In genomic region chr13:51651408-51652064, GRCm38 (mm10) we compare ENCODE assay signal across 7 mouse cellular contexts. TPM values are rescaled to one million over a fixed set of nuclear protein-coding genes. Genes with fewer than 3 reads are reported as not detected.
DNase-seq lines count a peak whose midpoint lies in the region; ATAC-seq and TF ChIP-seq lines count a peak whose summit lies in the region.

Gene Secisbp2 (plus strand): TSS chr13:51651697.

- peak within 1 kb of the TSS; percentile 83 for H3K27ac ChIP-seq in embryonic facial prominence, embryonic 12.5 days
- H3K27ac ChIP-seq in kidney, adult 2 months (ENCODE audit: insufficient read depth, low read depth, low read length), result peak within 1 kb of the TSS; percentile 87
- H3K27ac ChIP-seq in limb, embryonic 12.5 days, result peak within 1 kb of the TSS; percentile 86
- H3K27ac ChIP-seq in midbrain, embryonic 15.5 days, result peak within 1 kb of the TSS; percentile 93
- H3K27ac ChIP-seq in spleen, adult 2 months (ENCODE audit: insufficient read depth, low read length), result peak within 1 kb of the TSS; percentile 95

- H3K36me3 ChIP-seq in embryonic facial prominence, embryonic 12.5 days, result peaks cover 36% of the 10 kb centered on the region
- H3K36me3 ChIP-seq in kidney, adult 2 months (ENCODE audit: control insufficient read depth, insufficient read depth, low read length), result 0 out of 2 replicates have a peak, but pooled peaks cover 2% of the 10 kb centered on the region
- H3K36me3 ChIP-seq in limb, embryonic 12.5 days, result peaks cover 51% of the 10 kb centered on the region
- peaks cover 7% of the 10 kb centered on the region; the same call in 1 of the 2 replicates for H3K36me3 ChIP-seq in midbrain, embryonic 15.5 days (replicated peaks)
- H3K36me3 ChIP-seq in spleen, adult 2 months (ENCODE audit: control insufficient read depth, insufficient read depth, low read length), result peaks cover 26% of the 10 kb centered on the region

- TF ChIP-seq POLR2A in kidney, adult 2 months (IDR thresholded peaks at IDR 0.05; ENCODE audit: low read depth, low read length), result no peak
- TF ChIP-seq POLR2A in spleen, adult 2 months (IDR thresholded peaks at IDR 0.05; ENCODE audit: low read depth, low read length), result peak; percentile 72

- ATAC-seq in embryonic facial prominence, embryonic 12.5 days (ENCODE audit: insufficient number of reproducible peaks, insufficient read depth, low FRiP score, low TSS enrichment), result peak; percentile 85
- peak; percentile 85 for ATAC-seq in limb, embryonic 12.5 days (ENCODE audit: insufficient number of reproducible peaks, insufficient read depth, low FRiP score, low TSS enrichment, low read depth)
- ATAC-seq in midbrain, embryonic 15.5 days (replicated peaks), result peak; percentile 98

- no peaks in the 10 kb centered on the region for H3K27me3 ChIP-seq in embryonic facial prominence, embryonic 12.5 days
- H3K27me3 ChIP-seq in kidney, adult 2 months (replicated peaks; ENCODE audit: control insufficient read depth, insufficient read depth, low read length), result no peaks in the 10 kb centered on the region
- H3K27me3 ChIP-seq in limb, embryonic 12.5 days, result no peaks in the 10 kb centered on the region
- H3K27me3 ChIP-seq in midbrain, embryonic 15.5 days (replicated peaks), result no peaks in the 10 kb centered on the region
- H3K27me3 ChIP-seq in spleen, adult 2 months (ENCODE audit: control insufficient read depth, insufficient read depth, low read length), result no peaks in the 10 kb centered on the region

- under 1% methylated on average over 69 of the region's 69 CpGs for WGBS in embryonic facial prominence, embryonic 12.5 days
- WGBS in kidney, adult 2 months, result under 1% methylated on average over 69 of the region's 69 CpGs
- WGBS in limb, embryonic 12.5 days, result under 1% methylated on average over 67 of the region's 69 CpGs
- WGBS in midbrain, embryonic 15.5 days, result under 1% methylated on average over 69 of the region's 69 CpGs
- WGBS in spleen, adult 2 months, result under 1% methylated on average over 67 of the region's 69 CpGs

- peaks cover 28% of the 10 kb centered on the region for H3K4me1 ChIP-seq in embryonic facial prominence, embryonic 12.5 days
- peaks cover 18% of the 10 kb centered on the region for H3K4me1 ChIP-seq in kidney, adult 2 months (ENCODE audit: control insufficient read depth, insufficient read depth, low read length)
- H3K4me1 ChIP-seq in limb, embryonic 12.5 days (replicated peaks), result peaks cover 28% of the 10 kb centered on the region
- peaks cover 15% of the 10 kb centered on the region for H3K4me1 ChIP-seq in midbrain, embryonic 15.5 days
- H3K4me1 ChIP-seq in spleen, adult 2 months (ENCODE audit: control insufficient read depth, insufficient read depth, insufficient read length), result peaks cover 8% of the 10 kb centered on the region; the same call in 1 of the 2 replicates

- no peaks in the 10 kb centered on the region for H3K9me3 ChIP-seq in embryonic facial prominence, embryonic 12.5 days
- H3K9me3 ChIP-seq in limb, embryonic 12.5 days, result no peaks in the 10 kb centered on the region
- no peaks in the 10 kb centered on the region for H3K9me3 ChIP-seq in midbrain, embryonic 15.5 days

- peak within 1 kb of the TSS; percentile 82 for H3K4me2 ChIP-seq in embryonic facial prominence, embryonic 12.5 days (replicated peaks)
- peak within 1 kb of the TSS; percentile 75 for H3K4me2 ChIP-seq in limb, embryonic 12.5 days
- H3K4me2 ChIP-seq in midbrain, embryonic 15.5 days, result peak within 1 kb of the TSS; percentile 95

- peak; percentile 79 for TF ChIP-seq CTCF in kidney, adult 2 months (conservative IDR thresholded peaks at IDR 0.05; ENCODE audit: insufficient read depth, insufficient read length, low read depth, low read length)
- TF ChIP-seq CTCF in spleen, adult 2 months (IDR thresholded peaks at IDR 0.05; ENCODE audit: extremely low read depth, insufficient read depth, insufficient read length, insufficient replicate concordance), result peak; percentile 85

- peak within 1 kb of the TSS; percentile 66 for H3K4me3 ChIP-seq in embryonic facial prominence, embryonic 12.5 days
- peak within 1 kb of the TSS; percentile 88 for H3K4me3 ChIP-seq in kidney, adult 2 months (ENCODE audit: insufficient read depth, low read depth, low read length)
- peak within 1 kb of the TSS; percentile 68 for H3K4me3 ChIP-seq in limb, embryonic 12.5 days (replicated peaks)
- H3K4me3 ChIP-seq in midbrain, embryonic 15.5 days, result peak within 1 kb of the TSS; percentile 90
- H3K4me3 ChIP-seq in spleen, adult 2 months (ENCODE audit: extremely low read depth, insufficient read depth, insufficient read length), result peak within 1 kb of the TSS; percentile 95

- DNase-seq in adrenal gland, postnatal 25 days, result peak; percentile 95
- DNase-seq in heart, adult 18-20 months, result peak; percentile 96
- DNase-seq in kidney, adult 2 months, result peak; percentile 96
- peak; percentile 86 to 92 for DNase-seq in spleen, adult 2 months (ENCODE audit: low read depth in 1 of 2, low spot score in 2 of 2)

- peak within 1 kb of the TSS; percentile 74 for H3K9ac ChIP-seq in embryonic facial prominence, embryonic 12.5 days
- H3K9ac ChIP-seq in limb, embryonic 12.5 days (replicated peaks), result peak within 1 kb of the TSS; percentile 81
- peak within 1 kb of the TSS; percentile 84 for H3K9ac ChIP-seq in midbrain, embryonic 15.5 days

RNA-seq across cellular contexts. Expression of gene Secisbp2, which starts in this region (rescaled TPM):
- 32.4 and 32.8 TPM in 2 replicates for total RNA-seq in adrenal gland, postnatal 25 days (2021)
- 25.2 and 30.9 TPM in 2 replicates for polyA plus RNA-seq in embryonic facial prominence, embryonic 12.5 days (2016; fragmentation: Nextera tagmentation; extraction: Ambion mirVana)
- total RNA-seq in heart, adult 18-20 months (2021), result 10 to 100 TPM; 11.7 to 13.7 TPM
- polyA plus RNA-seq in kidney, adult 2 months (2012; rRNA removed), result 23.4 and 26.1 TPM in 2 replicates
- 26.5 and 29.4 TPM in 2 replicates for polyA plus RNA-seq in limb, embryonic 12.5 days (2016; fragmentation: Nextera tagmentation; extraction: Ambion mirVana)
- 32.0 and 33.0 TPM in 2 replicates for polyA plus RNA-seq in midbrain, embryonic 15.5 days (2015; fragmentation: Nextera tagmentation; extraction: Ambion mirVana)
- 25.8 and 28.6 TPM in 2 replicates for polyA plus RNA-seq in spleen, adult 2 months (2012; rRNA removed)

Comparison
In these comparisons a context has a peak if more than half of its experiments do, and no peak if none do; other contexts are left out.
1. Peak in every context shown above with its lines: DNase-seq, ATAC-seq, H3K4me3 ChIP-seq and H3K27ac ChIP-seq.